Mouse (Mus musculus) frontal cortex, postnatal 10 days (tissue): ENCODE data around the gene Tmem203.
A peak's percentile ranks its signal among the peaks of the same experiment; 100 is the strongest.
"Not testable (repeated sequence)": the region's sequence is repeated elsewhere in the genome, so short reads cannot be mapped to it uniquely, and the experiment has no call there.

Experiments
- DNase-seq, 2 experiments: peaks; one replicate each; pipeline ENCODE4 v3.0.0; 2022; ENCODE audit warnings: low spot score in 2 of 2, mixed read lengths in 1 of 2

The Tmem203 gene

GRCm38 (mm10) chr2:25233421-25233820, 21.8 kb upstream of the Tmem203 start:
- DNase-seq = no peak

DNA sequence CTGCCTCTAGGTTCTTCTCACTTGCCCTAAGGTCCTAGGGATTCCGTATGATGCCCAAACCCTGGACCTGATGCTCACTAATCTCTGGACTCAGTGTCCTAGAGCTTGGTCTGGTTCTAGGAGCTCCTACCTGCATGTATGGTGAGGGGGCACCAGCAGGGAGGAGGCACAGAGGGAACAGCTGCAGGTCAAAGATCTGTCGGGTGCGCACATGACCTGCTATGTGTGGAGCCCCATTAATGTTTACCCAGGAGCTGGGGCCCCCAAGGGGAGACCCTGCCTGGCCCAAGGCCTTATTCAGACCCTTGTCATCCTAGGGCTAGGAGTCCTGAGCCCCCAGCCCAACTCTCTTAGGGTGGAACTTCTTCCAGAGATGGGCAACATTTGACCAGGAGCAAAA, 21.2 kb upstream of the Tmem203 start, which contains the start of gene Slc34a3:
TSS of gene Slc34a3 (minus strand) at position 315 of the 400 bp plus-strand sequence.
- no peak for DNase-seq

GRCm38 (mm10) chr2:25234551-25235220, 20.6 kb upstream of the Tmem203 start:
- no peak for DNase-seq

DNA sequence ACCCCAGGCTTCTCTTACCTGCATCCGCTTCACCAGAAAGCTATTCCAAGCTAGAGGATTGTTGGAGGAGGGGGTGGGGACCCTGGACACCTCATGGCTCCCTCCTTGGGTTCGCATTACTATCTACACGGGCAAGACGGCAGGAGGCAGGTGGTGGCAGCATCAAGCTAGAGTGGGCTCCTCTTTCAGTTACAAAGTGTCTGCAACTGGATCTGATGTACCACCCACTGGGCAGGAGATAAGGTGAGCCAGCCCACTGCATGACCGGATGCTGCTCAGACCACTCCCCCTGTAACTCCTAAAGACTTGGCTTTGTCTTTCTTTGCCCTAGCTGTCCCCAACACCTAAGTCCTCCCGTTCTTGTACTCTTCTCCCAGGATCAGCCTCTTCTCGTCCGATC, 18.6 kb upstream of the Tmem203 start, which contains the start of gene Rnf224:
TSS of gene Rnf224 (minus strand) at position 174 of the 400 bp plus-strand sequence.
- no peak for DNase-seq

DNA sequence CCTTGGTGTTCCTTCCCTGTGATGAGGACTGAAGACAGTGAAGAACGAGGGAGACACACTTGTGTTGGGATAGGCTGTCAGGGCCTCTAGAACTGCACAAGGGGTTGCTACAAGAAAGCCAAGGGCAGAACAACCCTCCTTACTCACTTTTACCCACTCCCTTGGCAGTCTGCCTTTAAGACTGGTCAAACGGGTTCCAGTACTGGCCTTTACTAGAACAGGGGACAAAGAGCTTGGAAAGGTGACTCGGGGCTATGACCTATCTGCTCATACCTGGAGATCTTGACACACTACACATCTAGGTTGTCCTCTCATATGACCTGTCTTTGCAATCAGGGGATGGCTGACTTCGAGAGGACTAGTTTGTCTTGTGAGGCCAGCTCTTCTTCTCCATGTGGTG, 17.7 kb upstream of the Tmem203 start:
- DNase-seq = no peak

DNA sequence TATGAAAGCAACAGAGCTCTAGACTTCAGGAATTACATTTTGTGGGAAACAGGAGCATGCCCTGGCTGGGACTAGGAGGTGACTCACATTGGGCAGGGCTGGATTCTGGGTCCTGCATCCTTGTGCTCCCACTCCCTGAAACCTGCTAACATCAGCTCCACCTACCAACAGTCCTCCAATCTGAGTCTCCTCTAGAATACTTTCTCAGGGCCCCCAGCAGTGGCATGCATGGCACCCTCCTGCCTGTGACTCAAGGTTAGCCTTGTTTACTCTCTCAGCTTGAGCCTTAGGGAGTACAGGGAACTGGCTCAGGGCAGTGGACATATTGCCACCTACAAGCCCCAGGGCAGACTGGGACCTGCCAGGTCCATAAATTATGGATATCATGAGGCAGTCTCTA, 17.1 kb upstream of the Tmem203 start:
- DNase-seq = no peak

- no peak for DNase-seq
Observed at GRCm38 (mm10) chr2:25239766-25240165, 15.5 kb upstream of the Tmem203 start.

- DNase-seq = no peak
Observed at GRCm38 (mm10) chr2:25240310-25240709, 14.9 kb upstream of the Tmem203 start.

- DNase-seq = peak in 1 of 2 experiments; percentile 66
Observed at GRCm38 (mm10) chr2:25240723-25241437, 14.4 kb upstream of the Tmem203 start.

GRCm38 (mm10) chr2:25241438-25241775, 13.8 kb upstream of the Tmem203 start:
- DNase-seq = no peak

DNA sequence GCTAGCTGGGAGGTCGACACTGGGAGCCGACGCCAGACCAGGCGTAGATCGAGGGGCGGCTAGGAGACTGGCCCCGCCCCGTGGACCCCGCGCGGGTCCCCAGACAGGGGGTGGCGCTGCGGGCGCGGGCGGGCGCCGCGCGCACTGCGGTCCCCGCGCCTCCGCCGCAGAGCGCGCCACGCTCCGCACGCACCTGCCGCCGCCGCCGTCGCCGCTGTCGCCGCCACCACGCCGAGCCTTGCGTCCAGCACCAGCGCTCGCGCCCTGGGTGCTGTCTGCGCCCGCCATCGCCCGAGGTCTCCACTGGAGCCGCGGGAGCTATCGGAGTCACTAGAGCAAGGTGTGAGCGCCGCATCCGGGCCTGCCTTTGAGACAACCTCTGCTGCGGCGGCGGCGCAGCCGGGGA, 13.1 kb upstream of the Tmem203 start, which contains the start of the genes Rnf208 and Cysrt1:
TSS of gene Rnf208 (plus strand) at position 155 of the 406 bp plus-strand sequence.
TSS of gene Cysrt1 (minus strand) at position 352 of the 406 bp plus-strand sequence.
- peak in 1 of 2 experiments; percentile 49 for DNase-seq

- DNase-seq = no peak
Observed at GRCm38 (mm10) chr2:25243342-25243741, 11.9 kb upstream of the Tmem203 start.

DNA sequence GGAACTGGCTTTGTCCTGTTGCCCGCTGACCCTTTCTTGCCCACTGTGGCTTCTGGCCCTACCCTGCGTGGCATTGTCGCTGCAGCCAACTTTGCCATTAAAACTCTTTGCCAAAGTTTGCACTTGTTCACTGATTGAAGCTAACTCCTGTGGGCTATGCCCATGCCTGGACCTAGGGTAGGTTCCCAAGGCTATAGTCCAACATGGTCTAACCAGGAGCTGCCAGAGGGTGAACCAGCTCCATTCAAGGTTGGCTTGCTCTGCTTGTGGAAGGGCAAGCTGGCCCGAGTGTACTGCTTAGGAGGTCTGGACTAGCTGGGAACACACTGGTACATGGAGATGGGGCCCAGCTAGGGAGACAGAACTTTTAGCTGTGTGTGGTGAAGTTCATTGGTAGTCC, 11.1 kb upstream of the Tmem203 start:
- no peak for DNase-seq

- no peak for DNase-seq
Observed at GRCm38 (mm10) chr2:25246183-25247072, 8.8 kb upstream of the Tmem203 start, which contains the start of gene AL732309.1. Gene AL732309.1, minus strand, starts transcription at chr2:25246863.

DNA sequence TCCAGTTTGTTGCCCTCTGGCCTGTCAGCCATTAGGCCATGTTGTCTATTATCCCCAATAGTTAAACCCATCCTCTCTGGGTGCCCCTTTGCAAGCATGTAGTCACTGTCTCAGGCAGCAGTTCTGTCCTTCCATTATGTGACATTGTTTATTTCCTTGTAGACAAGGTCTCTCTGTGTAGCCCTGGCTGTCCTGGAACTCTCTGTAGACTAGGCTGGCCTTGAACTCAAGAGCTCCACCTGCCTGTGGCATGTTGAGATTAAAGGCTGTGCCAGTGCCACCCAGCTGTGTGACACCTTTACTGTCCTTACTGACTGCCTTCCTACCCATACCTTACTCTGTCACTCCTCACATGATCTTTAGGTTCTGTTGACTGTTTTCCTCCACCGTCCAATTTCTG, 2.9 kb upstream of the Tmem203 start:
- DNase-seq = no peak

DNA sequence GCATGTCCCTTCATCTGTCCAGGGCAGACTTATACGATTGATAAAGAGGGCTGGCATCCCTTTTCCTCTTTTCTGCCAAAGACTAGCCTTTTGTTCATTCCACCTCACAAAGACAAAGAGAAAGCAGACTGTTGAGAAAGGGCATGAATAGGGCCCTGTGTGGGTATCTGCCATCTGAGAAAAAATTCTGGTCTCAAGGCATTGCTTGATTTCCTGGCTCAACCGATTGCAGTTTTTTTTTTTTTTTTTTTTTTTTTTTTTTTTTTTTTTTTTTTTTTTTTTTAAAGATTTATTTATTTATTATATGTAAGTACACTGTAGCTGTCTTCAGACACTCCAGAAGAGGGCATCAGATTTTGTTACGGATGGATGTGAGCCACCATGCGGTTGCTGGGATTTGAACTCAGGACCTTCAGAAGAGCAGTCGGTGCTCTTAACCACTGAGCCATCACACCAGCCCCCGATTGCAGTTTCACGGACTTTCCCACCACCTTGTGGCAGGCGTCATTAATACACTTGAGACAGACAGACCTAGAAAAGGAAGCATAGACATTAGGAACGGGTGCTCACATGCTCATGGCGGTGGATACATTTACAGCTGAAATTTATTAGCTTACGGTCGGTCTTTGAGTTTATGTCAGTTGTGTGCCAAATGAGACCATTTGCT, 1.3 kb downstream of the Tmem203 start:
- DNase-seq = not testable (repeated sequence)

GRCm38 (mm10) chr2:25257250-25257649, 2.0 kb downstream of the Tmem203 start:
- DNase-seq = not testable (repeated sequence)

DNA sequence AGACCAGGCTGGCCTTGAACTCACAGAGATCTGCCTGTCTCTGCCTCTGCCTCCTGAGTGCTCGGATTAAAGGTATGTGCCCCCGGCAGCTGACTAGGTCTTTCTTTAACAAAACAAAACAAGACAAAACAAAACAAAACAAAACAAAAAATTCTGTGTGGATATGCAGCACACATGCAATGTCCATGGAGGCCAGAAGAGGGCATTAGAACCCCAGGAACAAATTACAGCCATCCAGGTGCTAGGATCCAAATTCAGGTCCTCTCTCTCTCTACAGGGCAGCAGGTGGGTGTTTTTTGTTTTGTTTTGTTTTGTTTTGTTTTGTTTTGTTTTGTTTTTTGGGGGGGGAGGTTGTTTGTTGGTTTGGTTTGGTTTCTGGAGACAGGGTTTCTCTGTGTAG, 3.6 kb downstream of the Tmem203 start:
- DNase-seq = no peak

DNA sequence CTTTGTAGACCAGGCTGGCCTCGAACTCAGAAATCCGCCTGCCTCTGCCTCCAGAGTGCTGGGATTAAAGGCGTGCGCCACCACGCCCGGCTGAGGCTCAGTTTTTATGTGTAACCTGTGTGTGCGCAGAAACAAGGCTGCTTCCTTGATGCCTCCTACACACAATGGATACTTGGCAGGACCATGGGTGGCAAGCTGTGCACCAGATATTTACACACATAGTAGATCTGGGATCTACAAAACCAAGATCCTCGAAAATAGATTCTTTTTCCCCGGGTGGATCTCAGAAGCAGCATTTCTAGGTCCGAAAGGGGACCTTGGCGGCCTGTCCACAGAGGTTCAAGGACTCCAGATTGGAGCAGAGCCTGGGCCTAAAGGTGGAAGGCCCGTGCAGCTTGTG, 6.6 kb downstream of the Tmem203 start:
- DNase-seq = peak in 1 of 2 experiments; percentile 8

DNA sequence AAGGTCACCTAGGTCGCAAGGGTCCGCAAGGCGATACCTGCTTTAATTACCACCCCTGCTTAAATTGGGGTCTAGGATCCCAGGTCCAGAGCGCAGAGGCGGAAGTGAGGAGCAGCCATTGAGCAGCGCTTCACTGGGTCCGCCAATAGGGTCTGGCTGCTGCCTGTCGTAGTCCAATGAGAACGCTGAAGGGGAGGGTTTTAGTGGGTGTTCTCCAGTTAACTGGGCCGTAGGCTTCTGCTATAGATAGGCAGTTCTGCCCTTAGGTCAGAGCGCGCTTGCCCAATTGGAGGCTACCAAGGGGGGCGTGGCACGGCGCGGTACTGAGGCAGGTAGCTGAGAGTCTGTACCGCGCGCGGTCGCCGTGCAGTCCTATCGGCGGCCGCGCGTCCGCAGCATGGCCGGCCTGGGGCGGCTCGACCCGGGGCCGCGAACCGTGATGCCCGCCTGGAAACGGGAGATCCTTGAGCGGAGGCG, 7.1 kb downstream of the Tmem203 start, which contains the start of gene Tprn:
TSS of gene Tprn (plus strand) at position 328 of the 477 bp plus-strand sequence.
- DNase-seq = peak; percentile 91 to 95
